Mouse (Mus musculus) layer of hippocampus, postnatal 36 days (tissue): ENCODE results near the gene Acap1. TPM values are rescaled to one million over a fixed set of nuclear protein-coding genes. Genes with fewer than 3 reads are reported as not detected.
"Not testable (repeated sequence)": the region's sequence is repeated elsewhere in the genome, so short reads cannot be mapped to it uniquely, and the experiment has no call there.

Experiments
- DNase-seq, 2 experiments: peaks; one replicate each; pipeline ENCODE4 v3.0.0; 2022
- total RNA-seq, 2 experiments: library from RNA; stranded (reverse); gene quantifications; 2 replicates each; pipeline ENCODE4 v1.2.3; 2021

Acap1 gene
- total RNA-seq, 2 experiments from 2014 or later = not detected

GRCm38 (mm10) chr11:69872451-69872850 lies 22.9 kb downstream of the Acap1 start:
- DNase-seq = no peak

- DNase-seq = no peak
Measured at GRCm38 (mm10) chr11:69871822-69872221, 23.5 kb downstream of the Acap1 start.

- DNase-seq = no peak
Measured at GRCm38 (mm10) chr11:69870289-69871069, 24.9 kb downstream of the Acap1 start.

GRCm38 (mm10) chr11:69867335-69867734 lies 28.0 kb downstream of the Acap1 start:
- DNase-seq = no peak

- DNase-seq = no peak
Measured at GRCm38 (mm10) chr11:69865561-69865960, 29.8 kb downstream of the Acap1 start.

GRCm38 (mm10) chr11:69864138-69864860 lies 31.0 kb downstream of the Acap1 start:
- no peak for DNase-seq

GRCm38 (mm10) chr11:69863729-69864128 lies 31.6 kb downstream of the Acap1 start:
- DNase-seq = not testable (repeated sequence)

GRCm38 (mm10) chr11:69858113-69858998 lies 37.0 kb downstream of the Acap1 start, which contains the start of gene Tnk1:
Tnk1 (minus strand) TSS chr11:69858730.
- no peak for DNase-seq

- DNase-seq = no peak
Measured at GRCm38 (mm10) chr11:69855347-69855746, 40.0 kb downstream of the Acap1 start.

- no peak for DNase-seq
Measured at GRCm38 (mm10) chr11:69854680-69855079, 40.7 kb downstream of the Acap1 start.

GRCm38 (mm10) chr11:69853994-69854393 lies 41.3 kb downstream of the Acap1 start:
- DNase-seq = no peak

- DNase-seq = no peak
Measured at GRCm38 (mm10) chr11:69850754-69851153, 44.6 kb downstream of the Acap1 start.

GRCm38 (mm10) chr11:69849884-69850283 lies 45.5 kb downstream of the Acap1 start:
- no peak for DNase-seq

GRCm38 (mm10) chr11:69849128-69849527 lies 46.2 kb downstream of the Acap1 start:
- no peak for DNase-seq

- no peak for DNase-seq
Measured at GRCm38 (mm10) chr11:69848021-69848420, 47.3 kb downstream of the Acap1 start.

GRCm38 (mm10) chr11:69846738-69847688 lies 48.3 kb downstream of the Acap1 start:
- DNase-seq = no peak

GRCm38 (mm10) chr11:69846198-69846680 lies 49.1 kb downstream of the Acap1 start, which contains the start of gene Plscr3:
Plscr3 (plus strand) TSS chr11:69846376.
- peak; percentile 89 for DNase-seq

- DNase-seq = no peak
Measured at GRCm38 (mm10) chr11:69838714-69839104, 56.6 kb downstream of the Acap1 start.

- DNase-seq = peak; percentile 97
Measured at GRCm38 (mm10) chr11:69837952-69838713, 57.2 kb downstream of the Acap1 start, which contains the start of gene Tmem256. Tmem256 (plus strand) TSS chr11:69838514.

- DNase-seq = no peak
Measured at GRCm38 (mm10) chr11:69837604-69837951, 57.8 kb downstream of the Acap1 start, which contains the start of gene Nlgn2. Nlgn2 (minus strand) TSS chr11:69837784.
